13 mouse cellular contexts compared by ENCODE assay signal in genomic region chr5:116456796-116457515, GRCm38 (mm10). TPM values are rescaled to one million over a fixed set of nuclear protein-coding genes. Genes with fewer than 3 reads are reported as not detected.
A peak's percentile ranks its signal among the peaks of the same experiment; 100 is the strongest.
DNase-seq lines count a peak whose midpoint lies in the region; ATAC-seq lines count a peak whose summit lies in the region.
"Had no signal": no experiment of that assay in that cellular context is flagged by ENCODE, and none has a peak within 500 bp of the region (broad histone marks: within the 10 kb centered on the region; RNA-seq: fewer than 3 reads in every experiment).

No protein-coding gene starts in this region.

- WGBS in forebrain, embryonic 10.5 days = 41% methylated on average over 10 of the region's 10 CpGs
- WGBS in forebrain, embryonic 16.5 days = 35% methylated on average over 10 of the region's 10 CpGs
- 37% methylated on average over 10 of the region's 10 CpGs for WGBS in kidney, embryonic 14.5 days

- DNase-seq in forebrain, embryonic 10.5 days (ENCODE audit: extremely low spot score, low spot score) = no peak
- DNase-seq in kidney, adult 18-20 months = no peak
- peak; percentile 3 for DNase-seq in thymus, postnatal 0 days (ENCODE audit: low spot score)
- DNase-seq in thymus, postnatal 36 days = no peak
- no peak for DNase-seq in layer of hippocampus, adult 9-11 months
- DNase-seq in yolk sac, embryonic 10.5 days (ENCODE audit: low spot score) = no peak
- DNase-seq: adrenal gland, postnatal 10 days; gastrocnemius, postnatal 25 days; kidney, adult 8-10 months; layer of hippocampus, postnatal 36 days had no signal

- ATAC-seq in forebrain, embryonic 16.5 days = no peak
- no peak for ATAC-seq in kidney, embryonic 14.5 days (ENCODE audit: low FRiP score, low TSS enrichment)
- ATAC-seq: forebrain, embryonic 13.5 days had no signal

- peaks cover under 1% of the 10 kb centered on the region for H3K36me3 ChIP-seq in forebrain, embryonic 10.5 days (replicated peaks)
- peaks cover 3% of the 10 kb centered on the region; the same call in 1 of the 2 replicates for H3K36me3 ChIP-seq in forebrain, embryonic 16.5 days (ENCODE audit: control insufficient read depth, insufficient read depth)
- no peaks in the 10 kb centered on the region for H3K36me3 ChIP-seq in kidney, embryonic 14.5 days (ENCODE audit: control insufficient read depth, insufficient read depth, low read length)

- H3K4me3 ChIP-seq in forebrain, embryonic 10.5 days = 0 out of 2 replicates have a peak overlapping the region, but pooled peaks have one; percentile 9
- no peak overlapping the region for H3K4me3 ChIP-seq in forebrain, embryonic 16.5 days (replicated peaks; ENCODE audit: low read length)
- H3K4me3 ChIP-seq in kidney, embryonic 14.5 days (ENCODE audit: low read length) = no peak overlapping the region; the same call in 1 of the 2 replicates
- H3K4me3 ChIP-seq: forebrain, embryonic 13.5 days had no signal

- H3K4me1 ChIP-seq in forebrain, embryonic 10.5 days = peaks cover 26% of the 10 kb centered on the region
- H3K4me1 ChIP-seq in forebrain, embryonic 16.5 days (replicated peaks; ENCODE audit: control insufficient read depth, insufficient read depth, low read length) = peaks cover 27% of the 10 kb centered on the region
- no peaks in the 10 kb centered on the region for H3K4me1 ChIP-seq in kidney, embryonic 14.5 days (ENCODE audit: control insufficient read depth, insufficient read depth, low read length)

- peaks cover 74% of the 10 kb centered on the region for H3K27me3 ChIP-seq in forebrain, embryonic 10.5 days (ENCODE audit: poor library complexity, severe bottlenecking)
- H3K27me3 ChIP-seq in forebrain, embryonic 16.5 days (replicated peaks; ENCODE audit: control insufficient read depth, insufficient read depth, low read length) = no peaks in the 10 kb centered on the region
- H3K27me3 ChIP-seq in kidney, embryonic 14.5 days (ENCODE audit: control insufficient read depth, insufficient read depth, low read length) = no peaks in the 10 kb centered on the region

- H3K27ac ChIP-seq in forebrain, embryonic 10.5 days = no peak overlapping the region
- no peak overlapping the region for H3K27ac ChIP-seq in forebrain, embryonic 16.5 days (ENCODE audit: low read length)
- H3K27ac ChIP-seq in kidney, embryonic 14.5 days (ENCODE audit: low read depth, low read length) = no peak overlapping the region
- H3K27ac ChIP-seq: forebrain, embryonic 13.5 days had no signal

- no peak overlapping the region for H3K4me2 ChIP-seq in forebrain, embryonic 16.5 days (ENCODE audit: low read length)
- H3K4me2 ChIP-seq in kidney, embryonic 14.5 days (replicated peaks; ENCODE audit: low read depth, low read length) = peak overlapping the region; percentile 17
- H3K4me2 ChIP-seq: forebrain, embryonic 13.5 days had no signal

- no peaks in the 10 kb centered on the region for H3K9me3 ChIP-seq in forebrain, embryonic 10.5 days
- H3K9me3 ChIP-seq in forebrain, embryonic 16.5 days (ENCODE audit: control insufficient read depth, low read length) = no peaks in the 10 kb centered on the region
- no peaks in the 10 kb centered on the region for H3K9me3 ChIP-seq in kidney, embryonic 14.5 days (ENCODE audit: control insufficient read depth, low read length)
- H3K9me3 ChIP-seq: forebrain, embryonic 13.5 days had no signal

- H3K9ac ChIP-seq in forebrain, embryonic 16.5 days (replicated peaks; ENCODE audit: low read depth, low read length) = no peak overlapping the region
- 0 out of 2 replicates have a peak overlapping the region, but pooled peaks have one; percentile 7 for H3K9ac ChIP-seq in kidney, embryonic 14.5 days (ENCODE audit: low read depth, low read length)
- H3K9ac ChIP-seq: forebrain, embryonic 13.5 days had no signal

RNA-seq across cellular contexts. Expression of gene Hspb8, which starts 34.3 kb away (rescaled TPM):
- 8.5 and 8.6 TPM in 2 replicates for polyA plus RNA-seq in forebrain, embryonic 10.5 days (2016; fragmentation: Nextera tagmentation; extraction: Ambion mirVana)
- 3.7 and 4.8 TPM in 2 replicates for polyA plus RNA-seq in forebrain, embryonic 16.5 days (2015; fragmentation: Nextera tagmentation; extraction: Ambion mirVana)
- 2.4 and 3.0 TPM in 2 replicates for polyA plus RNA-seq in kidney, embryonic 14.5 days (2014; fragmentation: Nextera tagmentation; extraction: Ambion mirVana)
- 13.8 and 14.4 TPM in 2 replicates for polyA plus RNA-seq in thymus, postnatal 0 days (2015; fragmentation: Nextera tagmentation; extraction: Ambion mirVana)
